Mouse (Mus musculus): ENCODE data around the gene Gm18596.

DNA sequence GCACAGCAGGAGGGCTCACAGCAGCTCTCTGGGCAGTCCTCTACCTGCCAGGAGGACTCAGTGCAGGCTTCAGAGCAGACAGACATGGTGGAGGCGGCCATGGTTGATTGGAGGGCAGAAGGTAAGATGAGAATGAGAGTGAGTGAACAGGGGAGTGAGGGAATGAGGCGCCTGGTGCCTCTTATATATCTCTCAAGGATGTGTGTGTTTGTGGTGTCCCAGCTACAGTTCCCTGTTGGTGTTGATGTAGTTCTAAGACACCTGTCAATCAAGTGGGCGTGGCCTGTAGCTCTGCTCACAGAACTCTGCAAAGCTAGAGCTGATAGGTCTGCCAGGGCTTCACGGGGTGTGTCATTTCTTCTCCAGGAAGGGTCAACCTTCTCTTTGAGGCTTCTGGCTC is 45.3 kb downstream of the Gm18596 start, which contains the start of gene Gm9508:
- TF ChIP-seq POLR2A (IDR thresholded peaks at IDR 0.05; ENCODE audit: low read depth, low read length) = no peak
- no peak for TF ChIP-seq CTCF (IDR thresholded peaks at IDR 0.05; ENCODE audit: extremely low read depth, insufficient read depth, insufficient read length, insufficient replicate concordance)

All from spleen, adult 2 months (tissue).